Mouse (Mus musculus) 416B (cell line): ENCODE results near the gene Aff3.

Source experiments
- DNase-seq: peaks from one replicate; pipeline ENCODE4 v3.0.0; 2011; ENCODE audit warnings: low read depth

Aff3 gene

DNA sequence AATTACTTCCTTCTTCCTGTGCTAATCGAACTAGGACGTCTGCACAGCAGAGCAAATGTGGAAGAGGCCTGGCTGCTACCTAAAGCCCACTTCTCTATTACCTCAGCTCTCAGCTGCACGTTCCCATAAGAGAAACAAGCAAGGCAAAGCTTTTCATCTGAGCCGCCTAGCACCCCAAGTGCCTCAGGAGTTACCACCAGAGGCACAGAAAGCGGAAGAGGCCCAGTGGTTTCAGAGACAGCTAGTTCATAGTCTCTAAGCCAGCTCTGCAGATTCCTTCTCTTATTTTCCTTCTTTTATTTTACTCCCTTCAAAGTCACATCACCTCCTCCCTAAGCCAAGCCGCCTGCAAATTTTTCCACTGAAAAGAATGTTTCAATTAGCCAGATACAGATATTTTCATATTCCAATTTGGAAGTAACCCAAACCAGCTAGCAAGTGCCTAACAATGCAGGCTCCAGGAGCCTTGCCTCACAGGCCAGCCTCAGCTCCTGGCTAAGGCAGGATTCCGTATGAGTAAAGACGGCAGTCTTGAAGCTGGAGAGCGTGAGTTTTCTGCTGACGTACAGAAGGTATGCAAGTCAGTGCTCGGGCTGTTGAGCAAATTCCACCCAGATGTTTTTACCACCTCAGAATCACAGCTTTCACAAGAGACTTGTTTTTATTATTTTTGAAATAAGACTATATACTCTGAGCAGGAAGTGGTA, 62.8 kb downstream of the Aff3 start:
- no peak for DNase-seq

- DNase-seq, result no peak
Observed at GRCm38 (mm10) chr1:38595311-38595710, 69.4 kb downstream of the Aff3 start.

DNA sequence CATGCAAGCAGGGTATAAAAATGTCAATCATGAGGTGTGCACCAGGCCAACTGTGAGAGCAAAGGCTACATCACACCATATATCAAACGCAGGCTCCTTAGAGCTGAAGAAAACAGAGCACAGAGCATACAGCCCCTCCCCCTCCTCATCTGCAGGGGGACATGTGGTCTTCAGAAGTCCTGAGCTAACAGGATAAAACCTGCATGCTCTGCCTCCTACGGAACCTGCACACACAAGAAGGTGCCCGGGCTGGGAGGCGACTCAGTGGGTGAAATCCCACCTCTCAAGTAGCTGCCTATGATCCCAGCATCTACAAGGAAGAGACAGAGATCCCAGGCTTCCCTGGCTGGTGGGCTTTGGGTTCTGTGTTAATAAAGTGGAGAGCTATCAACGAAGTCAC, 70.0 kb downstream of the Aff3 start:
- no peak for DNase-seq

DNA sequence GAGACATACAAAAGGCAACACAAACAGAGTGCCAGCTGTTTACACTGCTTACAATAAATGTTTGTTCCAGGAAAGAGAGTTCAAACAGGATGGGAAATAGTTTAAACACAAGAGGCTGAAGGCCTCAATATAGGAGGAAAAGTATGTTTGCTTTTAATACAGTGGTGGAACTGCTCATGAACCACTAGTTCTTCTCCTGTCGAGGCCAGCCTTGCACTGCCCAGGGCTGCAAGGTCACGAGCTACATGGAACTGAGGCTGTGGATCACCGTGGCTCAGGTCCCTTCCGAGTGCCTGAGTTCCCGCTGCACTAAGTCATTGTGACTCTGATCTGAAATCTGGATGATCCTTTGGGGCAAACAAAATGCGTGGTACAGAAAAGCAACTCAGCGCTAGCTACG, 73.6 kb downstream of the Aff3 start:
- DNase-seq, result no peak

DNA sequence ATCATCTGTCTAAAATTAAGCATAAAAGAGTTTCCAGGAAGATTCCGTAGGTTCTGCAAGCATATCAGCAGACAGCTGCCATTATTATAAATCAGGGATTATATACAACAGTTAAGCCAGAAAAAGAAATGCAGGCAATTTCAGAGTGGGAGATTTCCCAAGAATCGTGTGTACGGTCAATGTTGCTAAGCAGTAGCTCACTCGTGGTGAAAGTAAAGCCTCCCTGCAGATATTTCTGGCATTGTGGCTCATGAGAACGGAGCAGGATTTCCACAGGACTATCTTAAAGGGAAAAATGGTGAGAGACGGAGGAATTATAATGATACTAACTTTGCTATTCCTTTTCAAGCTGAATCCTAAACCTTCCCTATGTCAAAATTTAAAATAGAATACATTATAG, 76.0 kb downstream of the Aff3 start:
- no peak for DNase-seq

DNA sequence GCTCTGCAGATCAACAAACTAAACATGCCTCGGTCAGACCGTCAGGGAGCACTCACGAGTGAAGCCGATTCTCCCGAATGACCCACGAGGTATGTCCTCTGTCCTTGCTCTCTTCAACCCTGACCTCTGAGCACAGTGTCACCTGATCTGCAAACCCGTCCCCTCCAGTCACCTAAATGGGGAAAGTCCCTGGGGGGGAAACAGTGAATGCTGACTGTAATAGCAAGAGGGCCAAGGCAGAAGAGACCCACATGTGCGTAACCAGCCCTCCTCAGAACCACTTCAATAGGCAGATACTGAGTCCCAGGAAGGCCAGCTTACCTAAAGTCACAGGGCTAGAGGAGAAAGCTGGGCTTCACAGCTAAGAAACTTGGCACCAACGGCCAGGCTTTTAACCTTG, 82.4 kb downstream of the Aff3 start:
- DNase-seq, result no peak

DNA sequence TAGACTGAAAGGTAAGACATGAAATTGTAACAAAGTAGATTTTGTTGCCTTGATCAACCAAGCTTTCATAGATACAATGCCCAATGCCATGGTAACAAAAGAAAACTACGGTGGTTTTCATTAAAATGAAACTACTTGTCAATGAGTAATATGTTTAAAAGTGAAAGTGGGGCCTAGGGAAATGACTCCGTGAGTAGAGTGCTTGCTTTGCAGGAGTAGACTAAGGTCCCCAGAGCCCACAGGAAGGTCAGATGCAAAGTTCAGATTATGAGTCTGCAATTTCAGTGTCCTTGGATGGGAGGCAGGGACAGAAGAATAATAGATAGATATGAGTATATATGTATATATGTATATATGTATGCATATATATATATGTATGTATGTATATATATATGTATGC, 84.2 kb downstream of the Aff3 start:
- peak; percentile 82 for DNase-seq

DNA sequence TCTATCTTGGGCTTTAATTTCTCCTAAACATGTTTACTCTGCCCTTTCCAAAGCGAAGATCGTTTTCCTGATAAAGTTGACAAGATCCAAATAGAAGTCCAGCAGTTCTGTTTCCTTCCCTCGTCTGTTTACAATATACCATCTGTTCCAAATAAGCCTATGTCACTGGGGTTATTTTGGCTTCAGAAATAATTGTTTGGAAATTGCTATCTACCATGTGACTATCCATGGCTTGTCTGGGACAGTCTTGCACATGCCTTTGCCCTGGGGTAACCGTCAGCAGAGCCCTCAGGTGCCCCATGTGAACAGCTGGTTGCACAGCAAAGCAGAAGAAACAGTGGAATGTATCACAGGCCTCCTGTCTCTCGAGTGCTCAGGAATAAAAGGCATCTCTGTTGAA, 86.4 kb downstream of the Aff3 start:
- no peak for DNase-seq

- no peak for DNase-seq
Observed at GRCm38 (mm10) chr1:38567791-38568190, 97.0 kb downstream of the Aff3 start.

DNA sequence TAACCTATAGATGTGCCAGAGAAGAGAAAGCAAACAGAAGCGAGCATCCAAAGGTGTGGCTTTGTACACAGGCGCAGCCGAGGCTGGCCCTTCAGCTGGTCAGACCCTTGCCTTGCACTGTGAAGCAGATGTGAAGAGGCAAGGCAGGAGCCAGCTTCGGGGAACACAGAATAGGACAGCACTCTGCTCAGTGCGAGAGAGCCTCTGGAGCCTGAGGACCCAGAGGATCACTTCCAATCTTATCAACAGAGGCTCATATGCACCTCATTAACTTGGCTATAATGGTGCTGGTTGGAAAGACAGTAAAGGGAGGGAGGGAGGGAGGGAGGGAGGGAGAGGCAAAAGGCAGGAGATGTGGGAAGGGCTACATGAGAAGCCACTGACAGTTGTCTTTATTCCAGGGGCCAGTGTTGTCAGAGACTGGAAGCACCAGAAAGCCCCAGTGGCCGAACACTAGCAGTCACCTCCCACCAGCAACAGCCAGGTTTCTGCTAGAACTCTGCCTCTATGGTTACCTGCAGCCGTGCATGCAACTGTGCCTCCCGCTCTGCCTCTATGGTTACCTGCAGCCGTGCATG, 98.6 kb downstream of the Aff3 start:
- DNase-seq, result no peak

DNA sequence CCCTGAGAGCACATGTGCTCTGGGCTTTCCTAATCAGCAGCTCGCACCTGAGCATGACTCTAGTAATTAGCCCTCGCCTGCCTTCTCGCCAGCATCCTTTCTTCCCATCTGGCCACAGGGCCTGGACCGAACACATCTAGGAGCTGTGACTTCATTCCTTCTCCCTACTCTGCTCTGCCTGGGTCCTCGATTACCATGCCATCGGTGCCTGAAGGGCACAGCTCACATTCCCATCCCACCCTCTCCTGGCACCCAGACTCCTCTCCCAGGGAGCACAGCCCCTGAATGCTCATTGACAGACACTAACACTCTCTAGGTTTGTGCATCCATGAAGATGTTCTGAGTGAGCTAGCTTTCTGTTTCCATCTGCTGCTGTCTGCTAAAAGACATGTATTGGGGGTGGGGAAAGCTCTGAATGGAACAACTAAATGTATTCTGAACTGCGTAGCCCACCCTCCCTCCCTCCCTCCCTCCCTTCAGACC, 99.4 kb downstream of the Aff3 start:
- no peak for DNase-seq

- no peak for DNase-seq
Observed at GRCm38 (mm10) chr1:38562397-38563199, 102.2 kb downstream of the Aff3 start.

DNA sequence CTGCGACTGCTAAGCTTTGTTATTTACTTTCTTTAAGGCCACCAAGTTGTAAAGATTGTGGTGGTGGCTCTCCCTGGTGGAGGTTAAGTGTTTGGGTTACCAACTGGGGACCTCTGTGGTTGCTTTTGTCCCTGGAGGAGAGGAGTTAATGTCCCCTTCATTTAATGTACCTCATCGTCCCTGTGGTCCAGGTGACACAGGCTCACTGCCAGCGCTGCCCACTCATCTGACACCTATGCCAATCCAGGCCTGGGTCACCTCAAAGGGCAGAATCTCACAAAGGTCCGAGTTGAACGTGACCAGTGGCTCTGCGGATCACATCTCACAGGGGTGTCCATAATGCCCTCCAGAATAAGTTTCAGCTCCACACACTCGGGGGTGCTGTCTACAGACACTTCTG, 103.4 kb downstream of the Aff3 start:
- DNase-seq, result peak; percentile 49

DNA sequence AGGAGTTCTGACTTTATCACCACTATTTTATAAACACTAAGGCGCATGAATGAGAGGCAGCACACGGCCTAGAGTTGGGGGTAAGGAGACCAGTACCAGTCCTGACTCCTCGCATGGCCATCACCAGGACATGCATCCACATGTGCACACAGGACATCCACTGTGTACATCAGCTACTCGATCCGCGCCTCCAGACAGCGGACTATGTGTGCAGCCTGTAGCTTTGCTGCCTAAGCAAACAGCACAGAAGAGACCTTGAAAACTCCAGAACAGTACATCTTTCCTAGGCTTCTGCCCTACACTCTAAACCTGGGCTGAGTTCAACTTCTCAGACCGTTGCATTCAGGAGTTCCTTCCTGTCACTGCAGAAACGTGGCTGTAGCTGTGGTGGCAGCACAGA, 104.1 kb downstream of the Aff3 start:
- DNase-seq, result peak; percentile 65

DNA sequence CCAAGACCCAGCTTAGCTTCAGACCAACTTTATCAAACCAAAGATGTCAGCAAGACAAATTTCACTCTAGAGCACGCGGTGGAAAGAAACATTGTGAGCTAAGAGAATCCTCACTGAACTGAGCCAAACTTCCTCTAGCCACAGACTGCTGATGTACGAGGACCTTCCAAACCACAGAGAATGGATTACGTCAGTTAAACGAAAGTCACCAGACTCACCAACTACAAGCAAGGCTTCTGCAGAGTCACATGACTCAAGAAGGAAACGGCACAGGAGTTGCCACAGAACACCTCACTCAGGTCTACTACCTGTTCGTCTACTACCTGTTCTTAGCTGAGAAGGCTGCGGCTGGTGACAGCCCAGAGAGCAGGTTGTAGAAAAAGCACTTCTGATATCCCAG, 107.1 kb downstream of the Aff3 start:
- DNase-seq, result peak; percentile 84

- peak; percentile 64 for DNase-seq
Observed at GRCm38 (mm10) chr1:38554546-38554945, 110.2 kb downstream of the Aff3 start.

- peak; percentile 60 for DNase-seq
Observed at GRCm38 (mm10) chr1:38553090-38553489, 111.7 kb downstream of the Aff3 start.

GRCm38 (mm10) chr1:38550579-38550978, 114.2 kb downstream of the Aff3 start:
- DNase-seq, result no peak

GRCm38 (mm10) chr1:38548671-38549661, 115.8 kb downstream of the Aff3 start:
- DNase-seq, result peak; percentile 46

- DNase-seq, result peak; percentile 31
Observed at GRCm38 (mm10) chr1:38547685-38548084, 117.1 kb downstream of the Aff3 start.

DNA sequence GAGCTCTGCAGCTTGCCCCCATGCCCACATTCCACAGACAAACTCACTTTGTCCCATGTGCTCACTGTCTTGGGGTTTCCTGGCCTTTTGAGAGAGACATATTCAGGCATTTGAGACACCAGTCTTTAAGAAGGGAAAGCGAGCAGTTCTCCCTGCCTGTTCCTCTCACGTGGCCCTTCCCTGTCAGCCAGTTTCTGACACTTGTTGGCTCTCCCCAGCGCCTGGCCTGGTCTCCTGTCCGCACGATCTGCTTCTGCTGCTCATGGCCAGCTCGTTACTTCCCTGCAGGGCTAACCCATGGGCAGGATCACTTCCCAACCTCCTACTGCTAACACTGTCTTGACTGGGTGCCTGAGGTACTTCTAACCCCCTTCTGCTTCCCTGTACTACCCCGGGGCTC, 118.1 kb downstream of the Aff3 start:
- DNase-seq, result no peak
